Mouse (Mus musculus) bone marrow, adult 2 months (tissue): ENCODE results near the gene Fen1.

Experiments
- CTCF ChIP-seq: fragments of 200-500 bp; IDR thresholded peaks from 2 replicates; pipeline ENCODE4 v1.5.1; 2011; ENCODE audit warnings: low read length, control low read depth; ENCODE audit not compliant: control insufficient read depth, insufficient read depth
- POLR2A ChIP-seq: fragments of 200-500 bp; IDR thresholded peaks from 2 replicates; pipeline ENCODE4 v1.6.1; 2011; ENCODE audit warnings: low read depth, mild to moderate bottlenecking, control low read depth, low read length, borderline replicate concordance; ENCODE audit not compliant: control insufficient read depth

GRCm38 (mm10) chr19:10231016-10231415 lies 27.0 kb upstream of the Fen1 start:
- no peak for TF ChIP-seq CTCF
- TF ChIP-seq POLR2A: no peak
